Mouse (Mus musculus) spleen, adult 2 months (tissue): ENCODE measurements at regions not wholly inside any gene's neighbourhood (a gene's known extent, or its start where the extent isn't known, plus 50 kb on each side); places are given as distances from the start of the nearest gene placed in this dataset.
"Not testable (repeated sequence)": the region's sequence is repeated elsewhere in the genome, so short reads cannot be mapped to it uniquely, and the experiment has no call there.

Experiments
- DNase-seq, 2 experiments: peaks; one replicate each; pipeline versions ENCODE4 v3.0.0 to v3.0.0-alpha.2; 2012 to 2021; ENCODE audit warnings: low spot score in 2 of 2, low read depth in 1 of 2
- H3K27ac ChIP-seq: fragments of 200-500 bp; 2 replicates; pipeline ENCODE4 v1.5.1; 2012; ENCODE audit warnings: low read length, inconsistent platforms; ENCODE audit not compliant: insufficient read depth
- H3K27me3 ChIP-seq: fragments of 200-500 bp; 2 replicates; pipeline ENCODE4 v1.6.1; 2012; ENCODE audit warnings: mild to moderate bottlenecking, moderate library complexity, low read length, inconsistent platforms; ENCODE audit not compliant: control insufficient read depth, insufficient read depth
- H3K36me3 ChIP-seq: fragments of 200-500 bp; 2 replicates; pipeline ENCODE4 v1.6.1; 2012; ENCODE audit warnings: mild to moderate bottlenecking, low read length, inconsistent platforms; ENCODE audit not compliant: control insufficient read depth, insufficient read depth
- H3K4me1 ChIP-seq: fragments of 200-500 bp; 2 replicates; pipeline ENCODE4 v1.6.1; 2011; ENCODE audit warnings: inconsistent platforms; ENCODE audit not compliant: control insufficient read depth, insufficient read depth, insufficient read length
- H3K4me3 ChIP-seq: fragments of 200-500 bp; 2 replicates; pipeline ENCODE4 v1.5.1; 2011; ENCODE audit warnings: mild to moderate bottlenecking, inconsistent platforms; ENCODE audit not compliant: insufficient read depth, insufficient read length; ENCODE audit errors: extremely low read depth
- CTCF ChIP-seq: fragments of 200-500 bp; IDR thresholded peaks from 2 replicates; pipeline ENCODE4 v1.5.1; 2011; ENCODE audit warnings: mild to moderate bottlenecking, inconsistent platforms; ENCODE audit not compliant: insufficient read depth, insufficient read length, insufficient replicate concordance; ENCODE audit errors: extremely low read depth
- POLR2A ChIP-seq: fragments of 200-500 bp; IDR thresholded peaks from 2 replicates; pipeline ENCODE4 v1.6.1; 2011; ENCODE audit warnings: low read depth, low read length, inconsistent platforms
- WGBS: fragments of 180-500 bp; shearing (Covaris S2); methylation state at CpG from one replicate; pipeline ENCODE4 v1.1.7; 2018; 5-methylcytosine and 5-hydroxymethylcytosine counted together

GRCm38 (mm10) chr6:24347745-24348480 lies 167.0 kb downstream of the Iqub start:
- H3K27ac ChIP-seq: no peak overlapping the region
- WGBS: 55% methylated on average over 13 of the region's 13 CpGs

GRCm38 (mm10) chr6:24342471-24342870 lies 172.4 kb downstream of the Iqub start:
- Histone ChIP-seq H3K4me1 (no peaks in the 10 kb centered on the region), H3K27ac (no peak overlapping the region), H3K36me3 (no peaks in the 10 kb centered on the region), H3K4me3 (no peak overlapping the region), H3K27me3 (no peaks in the 10 kb centered on the region)
- no peak for DNase-seq
- no peak for TF ChIP-seq CTCF

More at GRCm38 (mm10) chr6:24347745-24348480, 167.0 kb downstream of the Iqub start:
- Histone ChIP-seq H3K4me3 (no peak overlapping the region), H3K27me3 (no peaks in the 10 kb centered on the region), H3K36me3 (no peaks in the 10 kb centered on the region), H3K4me1 (no peaks in the 10 kb centered on the region; the same call in 1 of the 2 replicates)
- DNase-seq: peak in 1 of 2 experiments; percentile 10
- TF ChIP-seq POLR2A (no peak), CTCF (no peak)

- TF ChIP-seq CTCF (no peak), POLR2A (no peak)
These were observed 172.8 kb downstream of the Iqub start for GRCm38 (mm10) chr6:24342056-24342455.

GRCm38 (mm10) chr6:24340107-24340506 lies 172.2 kb upstream of the Slc13a1 start:
- whole genome bisulfite sequencing: 59% methylated on average over 4 of the region's 4 CpGs
- DNase-seq, H3K27ac ChIP-seq, H3K4me1 ChIP-seq, H3K4me3 ChIP-seq, H3K36me3 ChIP-seq, H3K27me3 ChIP-seq: not testable (repeated sequence)

More at GRCm38 (mm10) chr6:24342056-24342455, 172.8 kb downstream of the Iqub start:
- no peak overlapping the region for H3K27ac ChIP-seq
- WGBS: 87% methylated on average over 2 of the region's 2 CpGs
- DNase-seq: no peak
- H3K4me3 ChIP-seq: no peak overlapping the region
- H3K4me1 ChIP-seq: no peaks in the 10 kb centered on the region
- H3K36me3 ChIP-seq: no peaks in the 10 kb centered on the region
- no peaks in the 10 kb centered on the region for H3K27me3 ChIP-seq

- H3K4me1 ChIP-seq: no peaks in the 10 kb centered on the region
- H3K36me3 ChIP-seq: no peaks in the 10 kb centered on the region
- no peaks in the 10 kb centered on the region for H3K27me3 ChIP-seq
- H3K4me3 ChIP-seq: no peak overlapping the region
- DNase-seq: no peak
- no peak overlapping the region for H3K27ac ChIP-seq
- TF ChIP-seq POLR2A (no peak), CTCF (no peak)
These were observed 157.3 kb upstream of the Slc13a1 start for GRCm38 (mm10) chr6:24325215-24325614.

- no peak overlapping the region for H3K4me3 ChIP-seq
- TF ChIP-seq POLR2A (no peak), CTCF (no peak)
- H3K36me3 ChIP-seq: no peaks in the 10 kb centered on the region
- no peak overlapping the region for H3K27ac ChIP-seq
- no peaks in the 10 kb centered on the region for H3K4me1 ChIP-seq
- DNase-seq: no peak
- 79% methylated on average over 3 of the region's 3 CpGs for WGBS
- no peaks in the 10 kb centered on the region for H3K27me3 ChIP-seq
These were observed 156.8 kb upstream of the Slc13a1 start for GRCm38 (mm10) chr6:24324718-24325117.

GRCm38 (mm10) chr6:24322371-24322770 lies 154.5 kb upstream of the Slc13a1 start:
- H3K36me3 ChIP-seq: no peaks in the 10 kb centered on the region
- no peak overlapping the region for H3K27ac ChIP-seq
- 87% methylated on average over 3 of the region's 3 CpGs for WGBS
- TF ChIP-seq POLR2A (no peak), CTCF (no peak)
- H3K4me3 ChIP-seq: no peak overlapping the region
- no peak for DNase-seq
- H3K4me1 ChIP-seq: no peaks in the 10 kb centered on the region
- H3K27me3 ChIP-seq: no peaks in the 10 kb centered on the region

GRCm38 (mm10) chr6:24318862-24319261 lies 151.0 kb upstream of the Slc13a1 start:
- DNase-seq: no peak
- TF ChIP-seq CTCF (no peak), POLR2A (no peak)
- 93% methylated on average over 2 of the region's 2 CpGs for WGBS

More at GRCm38 (mm10) chr6:24318862-24319261, 151.0 kb upstream of the Slc13a1 start:
- Histone ChIP-seq H3K4me1 (no peaks in the 10 kb centered on the region), H3K27me3 (no peaks in the 10 kb centered on the region), H3K4me3 (no peak overlapping the region), H3K36me3 (no peaks in the 10 kb centered on the region), H3K27ac (no peak overlapping the region)
